Mouse (Mus musculus): ENCODE data around the gene Raver2.

The Raver2 gene

DNA sequence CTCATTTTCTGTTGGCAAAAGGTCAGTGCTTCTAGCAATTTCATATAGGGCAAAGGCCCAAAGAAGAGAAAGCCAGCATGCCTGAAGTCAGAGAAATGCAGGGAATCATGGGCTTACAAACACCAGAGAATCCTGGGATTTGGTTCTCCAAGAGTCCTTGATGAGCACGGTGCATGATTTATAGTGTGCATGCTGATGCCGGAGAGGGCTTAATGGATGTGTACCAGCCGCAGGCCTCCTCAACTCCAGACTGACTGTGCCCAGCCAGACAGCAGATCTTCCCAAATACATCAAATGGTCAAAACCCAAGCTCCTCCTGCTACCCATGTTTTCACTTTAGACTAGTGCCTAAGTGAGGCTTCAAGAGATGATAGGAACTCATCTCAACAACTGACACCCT lies 109.0 kb downstream of the Raver2 start:
- no peak for DNase-seq

DNA sequence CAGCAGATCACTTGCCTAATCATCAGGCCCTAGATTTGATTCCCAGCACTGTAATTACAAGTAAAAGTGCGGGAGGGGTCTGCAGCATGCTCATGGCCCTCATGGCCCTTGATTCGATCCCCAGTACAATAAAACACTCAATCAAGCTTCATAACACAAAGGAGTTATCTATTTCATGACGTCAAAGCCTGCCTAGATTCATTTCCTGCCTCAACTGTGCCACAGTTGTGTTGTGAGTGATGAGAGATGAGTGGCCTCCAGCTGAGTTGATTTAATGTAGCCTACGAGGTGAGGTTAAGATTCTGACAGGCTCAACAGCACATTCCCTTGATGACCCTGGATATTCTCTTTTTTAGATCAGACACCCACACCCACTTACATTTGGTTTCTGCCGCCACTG lies 110.3 kb downstream of the Raver2 start:
- DNase-seq = no peak

DNA sequence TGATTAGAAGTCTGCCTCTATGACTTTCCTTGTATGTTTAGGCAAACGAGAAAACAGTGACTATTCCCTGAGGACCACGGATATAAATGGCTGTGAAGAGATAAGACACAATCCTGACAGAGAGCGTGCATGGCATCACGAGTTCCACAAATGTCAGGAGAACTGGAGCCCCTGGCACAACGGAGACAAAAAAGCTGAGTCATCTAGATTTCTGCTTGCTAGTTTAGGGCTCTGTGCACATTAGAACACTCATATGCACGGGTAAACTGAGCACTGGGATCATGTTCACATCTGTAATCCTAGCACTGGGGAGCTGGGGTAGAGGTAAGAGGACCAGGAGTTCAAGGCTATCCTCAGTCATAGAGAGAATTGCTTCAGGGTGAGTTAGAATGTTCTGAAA lies 111.1 kb downstream of the Raver2 start:
- no peak for DNase-seq

DNA sequence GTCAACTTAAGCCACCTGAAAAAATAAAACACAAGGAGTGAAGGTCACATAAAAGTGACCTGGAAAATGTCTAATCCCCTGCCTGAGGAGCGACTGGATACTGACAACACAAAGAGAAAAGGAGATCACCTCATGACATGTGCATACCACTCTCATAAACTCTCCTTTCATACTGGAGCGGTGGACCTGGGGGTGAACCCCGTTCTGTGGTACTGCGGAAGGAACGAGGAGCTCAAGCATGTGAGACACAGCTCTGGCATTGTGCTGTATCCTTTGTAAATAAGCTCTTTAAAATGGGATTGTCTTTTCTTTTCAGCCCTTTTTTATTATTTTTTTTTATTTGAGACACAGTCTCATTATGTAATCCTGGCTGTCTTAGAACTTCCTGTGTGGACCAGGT lies 111.9 kb downstream of the Raver2 start:
- DNase-seq = no peak

DNA sequence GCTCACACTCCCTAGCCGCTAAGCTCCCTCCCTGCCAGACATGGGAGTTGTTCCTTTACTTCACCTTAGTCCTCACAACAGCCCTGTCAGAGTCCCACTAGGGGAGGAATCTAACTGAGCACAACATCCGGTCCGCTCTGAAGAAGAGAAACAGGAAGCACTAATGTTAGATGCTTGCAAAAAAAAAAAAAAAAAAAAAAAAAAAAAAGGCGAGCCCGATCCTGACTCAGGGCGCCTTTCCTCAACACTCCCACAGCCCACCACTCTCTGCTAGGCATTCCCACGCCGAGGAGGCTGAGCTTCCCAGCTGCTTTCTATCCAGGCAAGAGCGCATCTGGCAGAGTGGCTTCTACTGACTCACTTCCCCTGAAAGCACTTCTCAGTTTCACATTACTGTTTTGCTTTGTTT lies 113.8 kb downstream of the Raver2 start:
- no peak for DNase-seq

DNA sequence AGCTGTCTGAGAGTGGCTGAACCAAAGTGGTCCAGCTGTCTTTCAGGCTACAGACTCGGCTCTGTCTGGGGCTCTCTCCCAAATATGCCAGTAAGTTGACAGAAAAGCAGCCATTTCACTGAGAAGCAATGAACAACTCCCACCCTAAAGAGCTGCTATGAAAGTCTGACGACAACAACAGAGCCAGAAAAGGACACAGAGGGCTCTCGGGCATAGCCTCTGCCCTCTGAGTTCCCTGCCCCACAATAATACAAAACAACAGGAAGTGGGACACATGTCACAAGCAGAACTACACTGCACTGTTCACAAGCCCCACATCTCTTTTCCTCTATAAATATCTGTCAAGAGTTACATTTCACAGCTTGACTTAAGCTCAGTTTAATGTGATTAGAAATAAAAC lies 116.4 kb downstream of the Raver2 start:
- DNase-seq = no peak

DNA sequence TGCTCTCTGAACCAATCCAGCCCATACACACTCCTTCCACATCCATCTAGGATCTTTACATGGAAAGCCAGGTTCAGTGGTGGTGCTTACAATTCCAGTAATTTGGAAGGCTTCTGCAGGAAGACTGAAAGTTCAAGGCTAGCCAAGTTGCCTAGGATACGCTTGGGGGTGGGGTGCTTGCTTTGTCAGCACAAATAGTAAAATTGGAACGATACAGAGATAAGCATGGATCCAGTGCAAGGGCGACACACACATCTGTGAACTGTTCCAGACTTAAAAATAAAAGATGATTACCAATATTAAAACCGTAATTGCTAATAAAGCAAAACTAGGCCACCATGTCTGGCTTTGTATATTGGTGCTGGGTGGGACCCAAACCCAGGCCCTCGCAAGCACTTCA lies 117.8 kb downstream of the Raver2 start:
- DNase-seq = no peak

DNA sequence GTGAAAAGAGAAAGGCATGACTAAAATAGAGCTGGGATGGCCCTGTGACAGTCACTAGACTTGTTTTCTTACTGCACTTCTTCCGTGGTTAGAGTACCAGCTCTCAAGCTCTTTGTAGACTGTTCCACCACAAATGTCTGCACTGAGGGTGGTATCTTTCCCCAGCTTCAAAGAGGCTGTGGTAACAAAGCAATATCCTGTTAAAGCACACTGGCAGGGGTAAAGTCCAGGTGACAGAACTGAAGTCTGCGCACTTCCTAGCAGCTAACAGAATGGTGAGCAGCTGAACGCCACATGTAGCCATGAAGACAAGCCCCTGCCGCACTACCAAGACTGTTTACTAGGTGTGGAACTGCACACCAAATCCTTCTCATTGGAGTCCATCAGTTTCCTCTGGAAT lies 118.6 kb downstream of the Raver2 start:
- DNase-seq = no peak

DNA sequence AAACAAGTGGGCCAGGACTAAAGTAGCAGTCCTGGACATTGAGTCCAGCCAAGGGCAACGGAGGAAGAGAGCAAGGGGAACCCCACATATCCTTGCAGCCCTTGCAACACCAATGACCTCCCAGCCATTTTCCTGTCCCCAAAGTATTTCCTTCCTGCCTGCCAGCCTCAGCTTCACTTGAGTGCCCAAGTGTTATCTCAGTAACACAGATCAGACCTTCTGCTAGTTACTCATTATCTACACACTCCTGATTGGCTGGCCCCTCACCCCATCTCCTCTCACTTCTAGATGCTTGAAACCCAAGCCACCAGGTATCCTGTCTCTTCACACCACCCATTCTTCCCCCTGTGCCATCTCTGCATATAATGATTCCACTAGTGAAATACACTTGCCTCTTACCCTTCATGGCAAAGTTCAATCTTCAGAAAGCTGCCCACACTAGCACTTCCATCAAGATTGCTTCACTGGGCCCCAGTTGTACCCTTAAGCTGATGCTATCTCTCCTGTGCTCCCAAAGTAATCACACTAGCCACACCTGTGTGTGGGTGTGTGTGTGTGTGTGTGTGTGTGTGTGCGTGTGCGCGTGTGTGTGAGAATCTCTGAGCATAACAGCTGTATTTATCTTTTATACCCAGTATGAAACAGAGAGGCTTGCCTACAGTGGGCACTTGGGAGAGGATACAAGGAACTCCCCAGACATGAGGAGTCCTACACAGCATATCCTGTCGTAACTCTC lies 123.6 kb downstream of the Raver2 start:
- DNase-seq = no peak

DNA sequence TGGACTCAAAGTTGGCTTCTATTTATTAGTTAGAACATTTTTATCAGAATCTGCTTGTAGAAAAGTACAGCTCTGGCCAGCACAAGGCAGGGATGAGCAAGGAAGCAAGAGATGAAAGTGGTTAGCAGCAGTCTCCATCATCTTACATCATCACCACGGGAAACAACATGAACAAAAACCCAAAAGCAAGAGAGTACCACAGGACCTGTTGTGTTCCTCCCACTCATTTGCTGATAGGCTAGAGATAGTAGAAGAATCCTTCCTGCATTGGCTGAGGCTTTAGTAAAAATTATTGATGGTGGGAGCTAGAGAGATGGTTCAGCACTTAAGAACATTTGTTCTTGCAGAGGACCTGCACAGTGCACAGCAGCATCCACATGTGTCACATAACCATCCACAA lies 125.4 kb downstream of the Raver2 start:
- DNase-seq = no peak

DNA sequence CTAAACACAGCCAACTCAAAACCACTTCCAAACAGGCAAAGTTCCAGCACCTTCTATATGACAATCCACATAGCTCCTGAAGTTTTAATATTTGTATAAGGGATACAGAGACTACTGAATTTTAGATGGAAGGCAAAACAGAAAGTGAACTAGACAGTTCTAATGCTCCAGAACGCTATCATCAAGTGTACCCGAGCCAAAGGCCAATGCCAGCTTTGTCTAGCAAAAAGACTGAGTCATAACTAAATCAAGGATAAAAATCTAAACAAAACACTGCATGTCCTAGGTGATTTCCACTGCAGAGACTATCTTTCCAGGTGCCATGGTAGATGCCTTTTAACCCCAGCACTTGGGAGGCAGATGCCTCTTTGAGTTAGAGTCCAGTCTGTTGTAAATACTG lies 127.6 kb downstream of the Raver2 start:
- no peak for DNase-seq

DNA sequence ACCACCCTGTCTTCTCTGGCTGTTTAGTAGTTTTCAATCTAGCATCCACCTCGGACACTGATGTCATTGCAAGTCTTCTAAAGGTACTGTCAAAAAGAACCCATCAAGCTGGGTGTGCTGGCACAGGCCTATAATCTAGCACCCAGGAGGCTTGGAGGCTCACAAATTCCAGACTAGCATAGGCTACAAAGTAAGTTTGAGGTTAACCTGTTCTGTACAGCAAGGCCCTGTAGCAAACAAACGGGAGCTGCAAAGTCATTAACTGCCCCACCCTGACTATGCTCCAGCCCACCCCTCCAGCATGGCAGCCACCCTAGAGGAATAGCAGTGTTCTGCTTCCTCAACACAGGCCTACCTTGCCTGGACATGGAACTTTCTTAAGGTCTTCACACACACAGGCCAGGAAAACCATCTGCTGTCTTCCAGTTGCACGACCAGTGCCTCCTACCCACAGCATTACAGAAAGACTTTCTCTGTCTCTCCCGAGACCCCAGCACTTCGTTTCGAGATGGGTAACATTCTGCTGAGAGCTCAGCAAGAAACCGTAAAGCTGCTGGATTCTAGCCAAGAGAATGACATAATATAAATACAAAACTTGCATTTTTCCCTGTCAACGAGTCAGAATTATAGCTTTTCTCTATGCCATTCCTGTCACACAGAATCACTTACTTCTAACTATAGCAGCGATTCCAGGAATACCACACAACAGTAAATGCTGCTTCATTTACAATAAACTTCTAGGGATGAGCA lies 128.8 kb downstream of the Raver2 start:
- DNase-seq = no peak

DNA sequence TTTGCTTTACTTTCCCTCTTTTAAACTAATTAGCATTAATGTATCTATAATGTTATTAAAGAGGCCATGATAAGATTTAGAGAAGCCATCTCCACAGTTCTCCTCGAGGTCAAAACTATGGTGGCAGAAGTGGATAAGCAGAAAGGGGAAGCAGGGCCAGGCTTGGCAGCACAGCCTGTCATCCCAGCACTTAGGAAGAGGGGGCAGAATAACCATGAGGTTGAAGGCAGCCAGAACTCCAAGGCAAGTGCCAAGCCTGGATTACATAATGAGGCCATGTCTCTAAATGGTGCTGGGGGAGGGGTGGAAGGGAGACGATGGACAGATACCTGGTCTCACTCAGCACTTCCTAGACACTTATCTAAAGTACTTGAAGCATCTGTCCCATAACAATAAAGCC lies 129.6 kb downstream of the Raver2 start:
- no peak for DNase-seq

DNA sequence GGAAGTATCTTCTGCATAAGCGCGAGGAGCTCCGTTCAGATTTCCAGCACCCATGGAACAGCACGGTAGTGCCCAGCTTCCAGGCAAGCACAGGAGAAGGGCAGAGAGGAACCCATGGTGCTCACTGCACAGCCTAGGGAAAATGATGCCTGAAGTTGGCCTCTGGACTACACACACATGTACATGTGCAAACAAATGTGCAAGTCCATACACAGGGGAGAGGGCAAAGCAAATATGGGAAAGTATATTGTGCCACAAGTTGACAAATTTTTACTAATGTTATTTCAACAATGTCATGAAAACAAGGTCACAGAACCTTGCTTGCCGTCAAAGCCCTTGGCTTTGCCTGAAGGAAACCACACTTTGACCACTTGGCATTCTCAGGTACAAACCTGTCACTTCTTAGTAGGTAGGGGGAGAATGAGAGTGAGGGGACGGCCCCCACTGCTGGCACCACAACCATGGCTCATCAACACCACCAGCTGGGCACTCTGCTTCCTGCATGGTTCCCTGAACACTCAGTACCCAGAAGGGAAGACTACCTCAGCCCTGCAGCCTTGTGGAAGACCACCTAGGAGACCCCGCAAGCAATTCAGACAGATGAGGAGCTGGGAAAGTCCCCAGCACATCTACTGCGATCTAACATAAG lies 130.8 kb downstream of the Raver2 start:
- DNase-seq = no peak
